Mouse (Mus musculus): Measurements from ENCODE around the gene Nags.
A peak's percentile ranks its signal among the peaks of the same experiment; 100 is the strongest.

Nags gene

GRCm38 (mm10) chr11:102145471-102146001 lies at the start of gene Nags:
Gene Nags (plus strand): TSS chr11:102145513.
- DNase-seq (ENCODE audit: extremely low spot score, low read depth, low spot score): no peak

GRCm38 (mm10) chr11:102095676-102096075 lies 49.6 kb upstream of the Nags start:
- DNase-seq (ENCODE audit: extremely low spot score, low read depth, low spot score): no peak

GRCm38 (mm10) chr11:102096446-102096845 lies 48.9 kb upstream of the Nags start:
- DNase-seq (ENCODE audit: extremely low spot score, low read depth, low spot score): no peak

GRCm38 (mm10) chr11:102096887-102097391 lies 48.4 kb upstream of the Nags start:
- no peak for DNase-seq (ENCODE audit: extremely low spot score, low read depth, low spot score)

GRCm38 (mm10) chr11:102101219-102101618 lies 44.1 kb upstream of the Nags start, which contains the start of gene Ppy:
Gene Ppy (minus strand): TSS chr11:102101319.
- DNase-seq (ENCODE audit: extremely low spot score, low read depth, low spot score): no peak

- DNase-seq (ENCODE audit: extremely low spot score, low read depth, low spot score): no peak
Measured at GRCm38 (mm10) chr11:102102485-102103258, 42.6 kb upstream of the Nags start.

- DNase-seq (ENCODE audit: extremely low spot score, low read depth, low spot score): no peak
Measured at GRCm38 (mm10) chr11:102106911-102107310, 38.4 kb upstream of the Nags start.

GRCm38 (mm10) chr11:102107732-102108131 lies 37.6 kb upstream of the Nags start, which contains the start of gene Pyy:
Gene Pyy (minus strand): TSS chr11:102107832.
- no peak for DNase-seq (ENCODE audit: extremely low spot score, low read depth, low spot score)

- DNase-seq (ENCODE audit: extremely low spot score, low read depth, low spot score): no peak
Measured at GRCm38 (mm10) chr11:102111576-102111975, 33.7 kb upstream of the Nags start.

GRCm38 (mm10) chr11:102116241-102116640 lies 29.1 kb upstream of the Nags start:
- DNase-seq (ENCODE audit: extremely low spot score, low read depth, low spot score): no peak

- DNase-seq (ENCODE audit: extremely low spot score, low read depth, low spot score): no peak
Measured at GRCm38 (mm10) chr11:102117386-102117785, 27.9 kb upstream of the Nags start.

GRCm38 (mm10) chr11:102134516-102134915 lies 10.8 kb upstream of the Nags start:
- no peak for DNase-seq (ENCODE audit: extremely low spot score, low read depth, low spot score)

- DNase-seq (ENCODE audit: extremely low spot score, low read depth, low spot score): no peak
Measured at GRCm38 (mm10) chr11:102137625-102138446, 7.5 kb upstream of the Nags start.

- DNase-seq (ENCODE audit: extremely low spot score, low read depth, low spot score): no peak
Measured at GRCm38 (mm10) chr11:102138447-102138740, 6.9 kb upstream of the Nags start.

- peak; percentile 81 for DNase-seq (ENCODE audit: extremely low spot score, low read depth, low spot score)
Measured at GRCm38 (mm10) chr11:102140508-102140907, 4.8 kb upstream of the Nags start.

- no peak for DNase-seq (ENCODE audit: extremely low spot score, low read depth, low spot score)
Measured at GRCm38 (mm10) chr11:102142355-102142754, 3.0 kb upstream of the Nags start.

GRCm38 (mm10) chr11:102144957-102145470 lies 299 bp upstream of the Nags start:
- DNase-seq (ENCODE audit: extremely low spot score, low read depth, low spot score): no peak

- no peak for DNase-seq (ENCODE audit: extremely low spot score, low read depth, low spot score)
Measured at GRCm38 (mm10) chr11:102146005-102146404, 692 bp downstream of the Nags start.

GRCm38 (mm10) chr11:102146531-102146930 lies 1.2 kb downstream of the Nags start:
- no peak for DNase-seq (ENCODE audit: extremely low spot score, low read depth, low spot score)

- no peak for DNase-seq (ENCODE audit: extremely low spot score, low read depth, low spot score)
Measured at GRCm38 (mm10) chr11:102147213-102147989, 2.1 kb downstream of the Nags start.

Data from hindlimb bud, embryonic 11.5 days (tissue).